14 mouse cellular contexts compared by ENCODE assay signal in genomic region chr11:50028416-50028815, GRCm38 (mm10). TPM values are rescaled to one million over a fixed set of nuclear protein-coding genes. Genes with fewer than 3 reads are reported as not detected.
A peak's percentile ranks its signal among the peaks of the same experiment; 100 is the strongest.
DNase-seq lines count a peak whose midpoint lies in the region; ATAC-seq and TF ChIP-seq lines count a peak whose summit lies in the region.
"Had no signal": no experiment of that assay in that cellular context is flagged by ENCODE, and none has a peak within 500 bp of the region (broad histone marks: within the 10 kb centered on the region; RNA-seq: fewer than 3 reads in every experiment).

No protein-coding gene starts in this region.

- H3K9ac ChIP-seq in forebrain, embryonic 11.5 days (ENCODE audit: low read length), result 0 out of 2 replicates have a peak overlapping the region, but pooled peaks have one; percentile 12
- no peak overlapping the region for H3K9ac ChIP-seq in hindbrain, postnatal 0 days (replicated peaks; ENCODE audit: low read length)
- H3K9ac ChIP-seq in neural tube, embryonic 12.5 days, result no peak overlapping the region
- H3K9ac ChIP-seq: embryonic facial prominence, embryonic 15.5 days had no signal

- DNase-seq in embryo, embryonic 10 days (ENCODE audit: low spot score), result peak; percentile 25
- no peak for DNase-seq in embryo, embryonic 9.5 days (ENCODE audit: extremely low spot score)
- peak; percentile 75 for DNase-seq in forebrain, embryonic 11.5 days (ENCODE audit: low spot score)
- DNase-seq in hindbrain, postnatal 0 days (ENCODE audit: low spot score), result peak; percentile 30
- no peak for DNase-seq in lung, postnatal 36 days
- no peak for DNase-seq in lung, adult 2 months
- DNase-seq in layer of hippocampus, adult 9-11 months, result no peak
- DNase-seq: gastrocnemius, postnatal 25 days; heart, postnatal 14 days; kidney, postnatal 25 days had no signal

- peak; percentile 75 for ATAC-seq in forebrain, embryonic 11.5 days (replicated peaks; ENCODE audit: low FRiP score)
- no peak for ATAC-seq in hindbrain, postnatal 0 days
- no peak for ATAC-seq in neural tube, embryonic 12.5 days (ENCODE audit: low FRiP score, low read depth)

- no peak for TF ChIP-seq CTCF in hindbrain, postnatal 0 days (IDR thresholded peaks at IDR 0.05; ENCODE audit: low read depth)
- no peak for TF ChIP-seq CTCF in lung, adult 2 months (IDR thresholded peaks at IDR 0.05; ENCODE audit: insufficient read depth, low read length)

- no peaks in the 10 kb centered on the region for H3K9me3 ChIP-seq in forebrain, embryonic 11.5 days (ENCODE audit: control insufficient read depth, low read length)
- H3K9me3 ChIP-seq in hindbrain, postnatal 0 days (ENCODE audit: low read length), result no peaks in the 10 kb centered on the region
- H3K9me3 ChIP-seq in neural tube, embryonic 12.5 days, result no peaks in the 10 kb centered on the region
- H3K9me3 ChIP-seq: embryonic facial prominence, embryonic 15.5 days; megakaryocyte, embryonic 14.5 days had no signal

- no peak overlapping the region for H3K4me3 ChIP-seq in forebrain, embryonic 11.5 days (ENCODE audit: low read depth, low read length)
- no peak overlapping the region for H3K4me3 ChIP-seq in hindbrain, postnatal 0 days (ENCODE audit: low read length)
- H3K4me3 ChIP-seq in neural tube, embryonic 12.5 days, result no peak overlapping the region
- H3K4me3 ChIP-seq in lung, adult 2 months (replicated peaks; ENCODE audit: extremely low read depth, low read depth, low read length), result no peak overlapping the region
- H3K4me3 ChIP-seq: embryonic facial prominence, embryonic 15.5 days; megakaryocyte, embryonic 14.5 days had no signal

- TF ChIP-seq POLR2A in lung, adult 2 months (IDR thresholded peaks at IDR 0.05; ENCODE audit: borderline replicate concordance, extremely low read depth, low read depth, low read length), result no peak

- H3K36me3 ChIP-seq in forebrain, embryonic 11.5 days (ENCODE audit: control insufficient read depth, insufficient read depth, low read length), result no peaks in the 10 kb centered on the region
- no peaks in the 10 kb centered on the region for H3K36me3 ChIP-seq in hindbrain, postnatal 0 days (ENCODE audit: insufficient read depth, low read length)
- no peaks in the 10 kb centered on the region for H3K36me3 ChIP-seq in neural tube, embryonic 12.5 days
- H3K36me3 ChIP-seq: embryonic facial prominence, embryonic 15.5 days had no signal

- peak overlapping the region; percentile 44; the same call in 1 of the 2 replicates for H3K27ac ChIP-seq in forebrain, embryonic 11.5 days (ENCODE audit: low read depth, low read length)
- H3K27ac ChIP-seq in hindbrain, postnatal 0 days, result no peak overlapping the region
- no peak overlapping the region for H3K27ac ChIP-seq in neural tube, embryonic 12.5 days
- H3K27ac ChIP-seq: embryonic facial prominence, embryonic 15.5 days had no signal

- H3K27me3 ChIP-seq in forebrain, embryonic 11.5 days (ENCODE audit: control insufficient read depth, insufficient read depth, low read length), result 0 out of 2 replicates have a peak, but pooled peaks cover 3% of the 10 kb centered on the region
- H3K27me3 ChIP-seq in hindbrain, postnatal 0 days (ENCODE audit: insufficient read depth, low read length), result no peaks in the 10 kb centered on the region
- H3K27me3 ChIP-seq in neural tube, embryonic 12.5 days (replicated peaks), result no peaks in the 10 kb centered on the region
- H3K27me3 ChIP-seq: embryonic facial prominence, embryonic 15.5 days; megakaryocyte, embryonic 14.5 days had no signal

- peak overlapping the region; percentile 80; the same call in 1 of the 2 replicates for H3K4me2 ChIP-seq in forebrain, embryonic 11.5 days (ENCODE audit: low read depth, low read length, severe bottlenecking)
- H3K4me2 ChIP-seq in hindbrain, postnatal 0 days (ENCODE audit: low read depth, low read length), result peak overlapping the region; percentile 78
- peak overlapping the region; percentile 68 for H3K4me2 ChIP-seq in neural tube, embryonic 12.5 days (replicated peaks)
- H3K4me2 ChIP-seq: embryonic facial prominence, embryonic 15.5 days; liver, embryonic 11.5 days had no signal

- peaks cover 10% of the 10 kb centered on the region for H3K4me1 ChIP-seq in forebrain, embryonic 11.5 days (replicated peaks; ENCODE audit: control insufficient read depth, insufficient read depth, low read length)
- H3K4me1 ChIP-seq in hindbrain, postnatal 0 days (ENCODE audit: insufficient read depth, low read length), result peaks cover 25% of the 10 kb centered on the region
- H3K4me1 ChIP-seq in neural tube, embryonic 12.5 days, result peaks cover 24% of the 10 kb centered on the region
- peaks cover 12% of the 10 kb centered on the region for H3K4me1 ChIP-seq in lung, adult 2 months (ENCODE audit: control insufficient read depth, insufficient read depth, low read length)

RNA-seq across cellular contexts. Expression of gene Rnf130, which starts 3.3 kb away (rescaled TPM):
- 92.3 and 92.5 TPM in 2 replicates for polyA plus RNA-seq in forebrain, embryonic 11.5 days (2014; fragmentation: Nextera tagmentation; extraction: Ambion mirVana)
- total RNA-seq in hindbrain, postnatal 0 days (2014; rRNA removed), result 71.6 and 73.2 TPM in 2 replicates
- 60.6 and 64.7 TPM in 2 replicates for polyA plus RNA-seq in hindbrain, postnatal 0 days (2015; fragmentation: Nextera tagmentation; extraction: Ambion mirVana)
- 71.9 and 75.0 TPM in 2 replicates for polyA plus RNA-seq in neural tube, embryonic 12.5 days (2016; fragmentation: Nextera tagmentation; extraction: Ambion mirVana)
- 38.9 and 47.4 TPM in 2 replicates for polyA plus RNA-seq in lung, adult 2 months (2012; rRNA removed)

Comparison
In these comparisons a context has a peak if more than half of its experiments do, and no peak if none do; other contexts are left out.
1. DNase-seq: peak in embryo, embryonic 10 days (single experiment), forebrain, embryonic 11.5 days (single experiment) and hindbrain, postnatal 0 days (single experiment); none in embryo, embryonic 9.5 days (single experiment), lung, postnatal 36 days (single experiment), lung, adult 2 months (single experiment) and layer of hippocampus, adult 9-11 months (single experiment).
2. Peak in every context shown above with its lines, with median percentiles within 50 percentile points of each other: H3K4me2 ChIP-seq.